Mouse (Mus musculus) adrenal gland, postnatal 14 days (tissue): ENCODE measurements around the gene Myh10. TPM values are rescaled to one million over a fixed set of nuclear protein-coding genes. Genes with fewer than 3 reads are reported as not detected.

Source experiments
- DNase-seq: peaks from one replicate; pipeline ENCODE4 v3.0.0; 2021; ENCODE audit warnings: mixed read lengths
- total RNA-seq: library from RNA; stranded (reverse); gene quantifications from 2 replicates; pipeline ENCODE4 v1.2.3, GENCODE M21; 2021

The Myh10 gene
- total RNA-seq, 1 experiment from 2014 or later, result 36.0 TPM

DNA sequence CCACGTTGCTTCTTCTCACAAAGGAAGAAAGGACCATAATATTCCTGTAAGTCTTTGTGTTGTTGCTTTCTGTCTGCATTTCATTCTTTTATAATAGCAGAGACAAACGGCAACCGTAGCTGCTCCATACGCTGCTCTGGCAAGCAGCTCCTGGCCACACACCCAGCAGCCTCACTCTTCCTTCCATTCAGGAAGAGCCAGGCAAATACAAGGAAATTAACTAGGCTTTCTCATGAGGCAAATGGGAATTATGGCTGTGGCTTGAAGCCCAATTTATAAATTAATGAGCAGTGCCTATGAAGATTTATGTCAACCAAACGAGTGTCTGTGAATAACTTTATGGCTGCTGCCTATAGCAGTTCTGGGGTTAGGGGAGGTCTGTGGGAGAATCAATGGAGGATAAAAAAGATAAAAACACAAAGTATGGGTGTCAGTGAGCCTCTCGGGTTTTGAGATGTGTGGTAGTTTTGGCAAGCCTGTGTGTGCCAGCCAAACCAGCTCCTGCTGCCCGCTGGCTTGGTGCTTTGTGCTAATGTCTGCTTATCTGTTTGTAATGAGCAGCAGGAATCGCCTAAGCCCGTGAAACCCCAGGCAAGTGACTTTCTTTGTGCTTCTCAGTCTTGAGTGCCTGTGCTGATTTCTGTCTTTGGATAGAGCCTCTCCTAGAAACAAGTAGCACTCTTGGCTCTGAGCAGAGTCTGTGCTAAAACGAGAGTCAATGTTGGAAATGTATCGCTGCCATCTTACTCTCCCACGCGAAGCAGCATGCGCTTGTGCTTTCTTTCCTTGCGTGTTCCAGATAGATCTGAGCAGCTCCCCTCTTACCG lies 54.2 kb downstream of the Myh10 start:
- no peak for DNase-seq

DNA sequence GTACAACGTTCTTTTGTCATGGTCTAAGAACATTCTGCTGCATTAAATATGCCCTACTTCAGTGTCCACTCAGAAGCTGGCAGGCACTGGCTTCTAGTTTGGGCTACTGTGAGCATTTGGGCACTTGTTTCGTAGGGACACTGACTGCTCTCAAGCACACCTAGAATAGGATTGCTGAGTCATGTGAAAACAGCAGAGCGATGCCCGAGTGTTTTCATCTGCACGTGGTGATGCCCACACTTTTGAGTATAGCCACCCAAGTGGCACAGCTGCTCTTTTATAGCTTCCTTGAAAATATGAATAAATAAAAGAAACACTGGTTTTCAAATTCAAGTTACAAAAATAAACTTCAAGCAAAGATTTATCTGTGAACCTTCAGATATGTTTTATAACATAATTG lies 56.8 kb downstream of the Myh10 start:
- no peak for DNase-seq

DNA sequence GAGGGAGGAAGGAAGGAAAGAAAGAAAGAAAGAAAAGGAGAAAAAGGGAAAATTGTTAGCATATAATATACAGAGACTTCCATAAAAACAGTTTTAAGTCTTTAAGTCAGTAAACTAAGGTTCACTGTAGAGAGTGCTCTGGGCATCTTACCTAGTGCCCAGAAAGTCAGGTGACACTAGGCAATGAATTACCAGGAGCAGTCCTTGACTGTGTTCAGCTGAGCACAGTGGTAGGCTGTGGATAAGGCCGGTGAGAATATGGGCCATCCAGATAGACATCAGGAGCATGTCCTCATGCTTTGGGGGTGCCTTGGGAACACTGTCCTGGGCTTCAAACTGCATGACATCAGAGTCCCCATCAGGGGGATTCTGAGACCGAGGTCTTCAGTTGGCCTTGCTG lies 58.8 kb downstream of the Myh10 start:
- DNase-seq, result no peak

DNA sequence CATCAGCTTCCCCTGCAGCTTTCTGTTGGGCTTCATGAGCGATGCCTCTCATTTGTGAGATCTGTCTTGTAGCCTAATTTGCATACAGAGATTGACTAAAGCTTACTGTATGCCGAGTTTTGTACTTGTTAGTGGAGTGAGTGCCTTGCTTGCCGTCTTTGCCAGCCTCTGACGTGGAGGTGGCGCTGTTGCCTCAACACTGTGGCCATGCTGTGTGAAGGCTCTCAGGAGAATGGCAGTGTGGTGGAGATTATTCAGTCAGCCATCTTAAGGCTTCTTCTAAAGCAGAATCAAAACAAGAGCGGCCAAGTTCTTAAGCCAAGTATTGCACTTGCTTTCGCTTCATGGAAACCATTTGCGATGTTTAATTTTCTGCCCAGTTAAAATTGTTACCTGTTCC lies 59.6 kb downstream of the Myh10 start:
- peak; percentile 40 for DNase-seq

DNA sequence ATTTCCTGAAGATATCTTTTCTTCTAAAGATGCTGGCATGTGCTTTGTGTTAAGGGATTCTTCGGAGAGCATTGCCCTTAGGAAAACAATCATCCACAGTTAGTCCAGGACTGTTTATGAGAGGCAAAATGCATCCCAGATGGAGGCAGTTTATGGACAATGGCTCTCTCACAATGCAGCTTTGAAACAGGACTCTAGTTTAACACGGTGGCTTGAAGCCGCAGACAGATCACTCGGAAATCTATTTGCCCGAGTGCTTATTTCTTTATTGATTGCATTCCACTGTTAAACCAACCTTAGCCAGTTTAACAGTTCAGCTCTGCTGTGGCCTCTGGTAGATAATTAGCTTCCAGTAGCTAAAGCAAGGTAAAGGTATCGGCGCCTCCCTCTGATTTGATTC lies 62.9 kb downstream of the Myh10 start:
- no peak for DNase-seq

DNA sequence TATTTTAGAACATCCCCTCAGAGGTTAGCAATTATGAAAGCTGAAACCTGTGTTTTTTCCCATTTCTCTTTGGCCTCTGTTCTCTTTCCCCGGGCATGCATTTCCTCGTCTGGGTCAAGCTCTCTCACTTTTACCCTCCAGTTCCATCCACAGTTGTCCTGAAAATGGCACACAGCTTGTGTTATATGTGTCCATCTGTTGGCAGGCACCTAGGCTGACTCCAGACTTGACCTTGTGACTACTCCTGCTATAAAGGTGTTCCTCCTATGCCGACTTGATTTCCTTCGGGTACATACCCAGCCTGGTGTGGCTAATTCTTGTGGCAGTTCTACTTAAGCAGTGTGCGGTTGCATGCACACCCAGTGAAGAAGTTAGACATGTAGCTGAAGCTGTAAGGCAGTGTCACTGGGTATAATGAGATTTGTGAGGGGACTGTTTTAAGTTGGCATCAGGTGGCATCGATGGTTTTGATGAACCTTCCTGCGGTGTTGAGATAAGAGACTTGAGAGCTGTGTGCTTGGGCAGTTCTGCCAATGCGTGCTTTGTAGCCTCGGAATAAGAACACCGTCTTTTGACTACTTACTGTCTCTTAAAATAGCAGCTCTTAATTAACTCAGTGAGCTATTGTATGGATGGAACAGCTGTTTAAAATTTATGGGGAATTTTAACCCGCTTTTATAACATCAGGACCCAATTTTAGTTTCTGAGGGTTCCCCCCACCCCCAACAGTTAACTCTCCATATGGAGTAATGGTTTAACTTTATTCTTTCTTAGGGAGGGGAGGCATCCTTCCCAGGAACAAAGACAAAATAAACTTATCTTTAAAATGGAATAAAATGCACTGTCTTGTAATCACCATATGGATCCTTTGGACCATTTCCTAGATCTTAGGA lies 65.3 kb downstream of the Myh10 start:
- DNase-seq, result no peak

DNA sequence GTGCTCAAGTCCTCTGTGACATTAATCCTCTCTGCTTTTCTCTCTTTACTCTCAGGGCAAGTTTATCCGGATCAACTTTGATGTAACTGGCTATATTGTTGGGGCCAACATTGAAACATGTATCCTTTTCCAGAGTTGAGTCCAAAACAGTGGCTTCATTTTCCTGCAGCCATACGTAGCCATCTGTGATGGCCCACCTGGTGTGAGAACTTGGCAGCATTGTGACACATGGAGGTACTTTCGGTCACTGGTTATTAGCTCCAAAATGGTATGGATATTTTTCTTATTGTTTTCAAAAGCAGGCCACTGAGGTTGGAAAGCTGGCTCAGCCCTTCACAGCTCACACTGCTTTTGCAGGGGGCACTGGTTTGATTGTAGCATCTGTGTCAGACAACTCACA lies 68.3 kb downstream of the Myh10 start:
- DNase-seq, result no peak

DNA sequence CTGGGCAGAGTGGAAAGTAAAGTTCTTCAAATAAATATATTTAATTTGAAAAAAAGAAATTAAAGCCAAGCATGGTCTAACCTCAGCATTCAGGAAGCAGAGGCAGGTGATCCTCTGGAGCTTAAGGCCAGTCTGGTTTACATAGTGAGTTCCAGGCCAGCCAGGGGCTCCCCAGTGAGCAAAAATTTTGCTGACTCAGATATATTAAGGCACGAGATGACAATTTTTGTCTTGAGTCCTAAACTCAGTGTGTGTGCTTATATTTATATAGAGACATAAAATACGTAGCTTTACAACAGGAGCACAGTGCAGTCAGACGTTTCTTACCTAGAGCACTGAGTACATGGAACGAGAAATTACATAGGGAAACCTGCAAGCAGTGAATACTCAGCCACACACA lies 69.8 kb downstream of the Myh10 start:
- no peak for DNase-seq

DNA sequence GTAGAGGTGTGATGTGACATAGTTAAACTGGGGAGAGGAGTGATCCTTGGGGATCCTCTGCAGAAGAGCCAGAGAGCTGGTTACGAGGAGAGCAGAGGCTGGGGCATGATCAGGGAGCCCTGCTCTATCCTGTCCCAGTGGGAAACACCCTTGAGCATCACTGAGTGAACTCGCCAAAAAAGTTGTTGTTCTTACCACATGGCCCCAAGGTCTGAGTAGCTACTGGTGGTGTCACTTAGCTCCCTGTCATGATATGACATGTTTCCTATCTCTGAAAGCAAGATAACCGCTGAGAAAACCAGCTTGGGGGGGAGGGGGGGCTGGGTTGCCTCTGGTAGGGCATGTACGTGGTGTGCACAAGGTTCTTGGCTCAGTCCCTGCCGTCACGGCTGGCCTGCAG lies 70.3 kb downstream of the Myh10 start:
- DNase-seq, result no peak

DNA sequence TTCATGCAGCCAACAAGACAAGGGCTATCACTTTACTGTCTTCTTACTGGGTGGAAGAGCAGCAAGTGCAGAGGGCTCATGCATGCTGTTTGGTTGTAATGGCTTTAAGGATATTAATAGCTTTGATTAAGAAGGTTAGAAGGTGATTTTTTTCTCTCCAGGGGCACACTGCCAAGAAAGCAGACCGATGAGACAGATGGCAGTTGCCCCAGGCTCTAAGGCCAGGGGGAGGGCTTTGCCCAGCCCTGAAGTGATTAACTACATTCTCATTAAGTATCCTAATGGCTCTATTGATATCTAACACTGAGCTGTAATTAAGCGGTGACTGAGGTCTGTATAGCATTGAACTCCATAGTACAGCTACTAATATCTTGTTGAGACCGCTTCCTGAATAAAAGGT lies 73.3 kb downstream of the Myh10 start:
- peak; percentile 39 for DNase-seq

DNA sequence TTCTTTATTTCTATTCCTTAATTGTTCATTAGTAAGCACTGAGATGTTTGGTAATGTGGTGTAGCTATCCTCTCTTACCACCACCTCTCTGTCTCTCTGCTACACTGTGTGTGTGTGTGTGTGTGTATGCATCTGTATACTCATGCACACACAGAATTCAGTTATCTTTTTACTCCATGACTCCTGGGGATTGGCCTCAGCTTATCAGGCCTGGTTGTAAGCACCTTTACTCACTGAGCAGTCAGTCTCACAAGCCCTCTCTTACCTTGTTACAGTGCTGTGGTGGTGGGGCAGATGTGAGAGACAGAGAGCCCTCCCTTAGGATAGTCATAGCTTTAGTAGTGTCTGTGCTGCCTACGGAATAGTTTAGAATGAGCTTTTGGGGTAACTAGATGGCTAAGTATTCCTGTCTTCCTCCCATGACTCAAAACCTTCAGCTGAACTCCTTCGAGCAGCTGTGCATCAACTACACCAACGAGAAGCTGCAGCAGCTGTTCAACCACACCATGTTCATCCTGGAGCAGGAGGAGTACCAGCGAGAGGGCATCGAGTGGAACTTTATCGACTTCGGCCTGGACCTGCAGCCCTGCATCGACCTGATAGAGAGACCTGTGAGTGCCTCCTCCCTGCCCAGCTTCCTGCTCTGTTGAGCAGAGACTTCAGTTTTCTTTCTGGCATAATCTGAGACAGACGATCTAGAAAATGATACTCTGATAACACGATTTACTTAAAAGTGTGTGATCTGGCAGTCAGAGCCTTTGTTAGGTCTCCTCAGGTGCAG lies 76.6 kb downstream of the Myh10 start:
- no peak for DNase-seq

DNA sequence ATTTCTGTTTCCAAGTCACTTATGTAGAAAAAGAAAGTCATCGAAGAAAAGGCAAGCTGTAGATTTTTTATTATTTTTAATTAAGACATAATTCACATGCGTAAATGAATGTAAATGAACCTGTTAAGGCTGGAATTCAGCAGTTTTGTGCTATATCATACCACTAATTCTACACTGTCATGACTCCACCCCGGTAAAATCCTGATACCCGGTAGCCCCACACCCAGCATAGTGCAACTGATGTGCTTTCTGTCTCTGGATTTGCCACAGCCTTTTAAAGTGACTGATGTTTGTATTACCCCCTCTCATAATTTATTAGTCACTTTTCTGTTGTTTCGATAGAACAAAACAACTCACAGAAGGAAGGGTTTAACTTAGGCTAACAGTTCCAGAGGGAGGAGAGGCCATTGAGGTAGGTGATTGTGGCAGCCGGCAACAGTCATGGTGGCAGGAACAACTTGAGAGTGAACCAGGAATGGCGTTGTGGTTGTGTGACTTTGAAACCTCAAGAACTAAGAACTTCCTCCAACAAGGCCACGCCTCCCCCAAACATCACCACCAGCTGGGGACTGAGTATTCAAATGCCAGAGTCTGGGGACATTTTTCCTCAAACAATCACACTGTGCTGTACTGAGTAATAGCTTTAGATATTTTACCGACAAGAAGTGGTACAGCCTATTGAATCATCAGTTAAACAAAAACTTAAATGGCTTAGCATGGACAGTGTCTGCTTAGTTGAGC lies 78.6 kb downstream of the Myh10 start:
- DNase-seq, result no peak

DNA sequence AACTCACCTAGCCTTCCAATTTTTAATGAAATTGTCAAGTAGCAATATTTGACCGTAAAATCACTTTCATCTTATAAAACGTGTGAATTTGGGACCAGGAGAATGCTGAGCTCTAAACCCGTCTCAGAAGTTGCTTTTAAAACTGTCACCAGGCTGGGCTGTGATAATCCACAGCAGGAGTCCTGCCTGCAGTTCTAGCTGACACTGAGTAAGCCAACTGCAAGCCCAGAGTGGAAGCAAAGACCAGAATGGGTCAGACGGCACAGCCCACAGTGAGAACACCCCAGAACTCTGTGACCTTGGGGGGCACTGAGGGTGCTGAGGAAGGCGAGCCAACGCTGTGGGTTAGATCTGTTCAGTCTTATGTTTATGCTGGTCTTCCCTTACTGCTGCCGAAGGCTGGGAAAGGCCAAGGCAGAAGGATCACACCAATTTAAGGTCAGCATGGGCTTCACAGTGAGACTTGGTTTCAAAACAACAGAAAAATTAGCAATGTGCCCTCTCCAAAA lies 84.8 kb downstream of the Myh10 start:
- DNase-seq, result no peak

DNA sequence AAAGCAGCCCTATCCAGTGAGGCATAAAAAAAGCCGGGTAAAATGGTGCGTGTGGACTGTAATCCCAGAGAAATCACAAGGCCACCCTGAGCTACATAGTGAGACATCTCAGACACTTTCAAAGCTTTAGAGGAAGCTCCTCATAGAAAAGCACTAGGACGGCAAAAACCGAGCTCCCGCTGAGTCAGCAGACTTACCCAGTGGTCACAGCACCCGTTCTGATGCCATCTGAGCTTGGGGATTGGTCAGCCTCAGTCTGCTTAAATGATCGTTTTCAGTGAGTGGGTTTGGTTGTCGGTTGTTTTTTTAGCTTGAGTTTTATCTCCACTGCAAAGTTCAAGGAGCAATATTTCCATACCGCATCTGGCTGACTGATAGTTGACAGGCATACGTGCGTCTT lies 86.6 kb downstream of the Myh10 start:
- DNase-seq, result peak; percentile 26

DNA sequence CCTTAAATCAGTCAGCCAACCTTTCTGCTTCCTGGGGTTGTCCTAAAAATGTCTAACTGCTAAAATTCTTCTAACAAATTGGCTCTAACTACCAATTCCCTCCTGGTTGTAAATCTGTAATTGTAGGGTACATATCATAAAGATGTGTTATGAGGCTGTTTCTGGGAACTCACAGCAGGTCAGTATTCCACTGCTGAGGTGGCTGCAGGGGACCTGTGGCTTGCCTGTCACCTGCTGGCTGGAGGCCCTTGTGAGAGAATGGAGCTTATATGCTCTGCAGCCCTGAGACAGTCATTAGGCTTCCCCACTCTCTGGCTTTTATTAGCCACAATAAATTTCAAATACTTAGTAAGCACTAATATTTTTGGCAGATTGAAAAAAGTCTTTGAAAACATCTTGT lies 87.5 kb downstream of the Myh10 start:
- no peak for DNase-seq

DNA sequence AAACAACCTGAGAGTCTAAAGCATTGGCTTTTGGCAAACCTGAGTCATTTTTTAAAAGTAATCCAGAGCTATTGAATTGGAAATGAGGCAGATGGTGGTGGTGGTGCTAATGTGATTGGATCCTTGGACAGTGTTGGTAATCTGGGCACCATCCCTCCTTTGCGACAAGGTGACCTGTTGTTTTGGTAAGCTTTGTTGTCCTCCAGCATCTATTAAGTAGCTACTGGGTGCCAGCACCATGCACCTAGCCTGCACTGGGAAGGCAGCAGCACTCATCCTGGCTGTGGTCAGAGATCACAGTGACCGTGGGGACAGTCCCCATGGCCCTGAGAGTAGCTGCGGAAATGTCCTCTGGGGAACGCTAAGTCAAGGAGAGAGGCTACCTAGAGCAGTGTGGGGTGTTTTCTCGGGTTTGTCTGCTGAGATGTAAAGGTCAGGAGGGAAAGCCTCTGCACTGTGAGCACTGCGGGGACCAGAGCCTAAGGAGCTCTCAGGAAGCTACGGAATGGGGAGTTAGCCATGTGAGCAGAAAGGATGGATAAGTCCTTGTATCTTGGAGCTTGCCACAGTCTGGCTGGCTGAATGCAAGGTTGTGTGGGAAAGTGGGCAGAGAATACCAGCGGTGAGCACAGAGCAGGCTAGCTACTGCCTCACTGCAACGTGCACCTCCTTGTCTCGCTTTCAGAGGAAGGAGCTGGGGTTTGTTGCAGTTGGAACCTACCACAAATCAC lies 88.5 kb downstream of the Myh10 start:
- DNase-seq, result no peak

DNA sequence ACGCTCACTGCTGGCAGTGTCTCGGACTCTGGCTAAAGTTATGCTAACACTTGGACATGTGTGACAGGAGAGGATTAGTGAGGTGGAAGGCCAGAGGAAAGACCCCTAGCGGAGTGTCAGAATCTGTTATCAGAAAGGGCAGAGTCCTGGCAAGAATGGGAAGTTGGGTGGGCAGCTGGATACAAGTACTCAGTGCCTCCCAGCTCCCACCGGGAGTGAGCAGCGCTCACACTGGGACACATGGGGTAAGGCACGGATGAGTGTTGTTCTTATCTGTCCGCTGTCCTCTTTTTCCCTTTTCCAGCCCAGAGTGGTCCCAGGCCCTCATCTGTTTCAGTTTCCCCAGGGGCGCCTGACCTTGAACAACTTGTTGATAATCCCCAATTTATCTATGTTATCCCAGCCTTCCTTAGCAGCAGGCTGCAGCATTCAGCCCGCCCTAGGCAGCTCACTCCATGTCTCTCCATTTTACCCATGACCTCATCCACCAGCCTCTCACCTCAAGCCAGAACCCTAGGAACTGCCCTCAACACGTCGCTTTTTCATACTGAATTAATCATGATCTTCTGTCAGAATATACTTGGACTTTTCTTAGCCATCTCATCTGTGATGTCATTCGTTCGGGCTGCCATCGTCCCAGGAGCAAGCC lies 89.2 kb downstream of the Myh10 start:
- DNase-seq, result no peak

DNA sequence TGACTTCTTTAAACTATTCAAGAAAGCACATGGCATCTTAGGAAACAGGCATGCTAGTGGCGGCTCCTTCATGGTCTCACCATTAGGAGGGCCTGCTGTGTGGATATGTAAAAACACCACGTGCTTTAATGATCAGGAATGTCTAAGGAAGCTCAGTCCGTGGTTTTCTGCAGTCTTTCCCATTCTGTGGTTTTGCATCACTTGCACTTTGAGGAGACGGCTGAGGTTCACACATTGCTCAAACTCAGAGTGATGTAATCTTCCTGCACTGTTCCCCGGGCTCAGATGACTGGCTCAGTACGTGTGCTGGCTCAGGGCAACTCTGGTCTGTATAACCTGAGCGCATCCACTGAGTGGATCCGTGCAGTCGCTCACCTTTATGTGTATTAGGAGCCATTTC lies 91.0 kb downstream of the Myh10 start:
- DNase-seq, result no peak

DNA sequence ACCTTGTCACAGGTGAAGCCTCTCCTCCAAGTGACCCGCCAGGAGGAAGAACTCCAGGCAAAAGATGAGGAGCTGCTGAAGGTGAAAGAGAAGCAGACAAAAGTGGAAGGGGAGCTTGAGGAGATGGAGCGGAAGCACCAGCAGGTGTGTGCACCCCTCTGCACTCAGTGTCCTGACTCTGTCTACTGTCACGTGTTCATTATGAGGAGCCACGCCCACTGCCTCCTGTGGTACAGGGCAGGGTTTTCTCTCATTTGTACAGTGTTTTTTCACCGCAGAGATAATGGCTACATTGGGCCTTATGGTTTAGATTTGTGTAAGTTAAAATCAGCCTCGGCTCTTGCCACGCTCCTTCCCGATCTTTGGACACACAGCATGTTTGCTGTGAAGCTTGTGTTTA lies 94.5 kb downstream of the Myh10 start:
- no peak for DNase-seq

DNA sequence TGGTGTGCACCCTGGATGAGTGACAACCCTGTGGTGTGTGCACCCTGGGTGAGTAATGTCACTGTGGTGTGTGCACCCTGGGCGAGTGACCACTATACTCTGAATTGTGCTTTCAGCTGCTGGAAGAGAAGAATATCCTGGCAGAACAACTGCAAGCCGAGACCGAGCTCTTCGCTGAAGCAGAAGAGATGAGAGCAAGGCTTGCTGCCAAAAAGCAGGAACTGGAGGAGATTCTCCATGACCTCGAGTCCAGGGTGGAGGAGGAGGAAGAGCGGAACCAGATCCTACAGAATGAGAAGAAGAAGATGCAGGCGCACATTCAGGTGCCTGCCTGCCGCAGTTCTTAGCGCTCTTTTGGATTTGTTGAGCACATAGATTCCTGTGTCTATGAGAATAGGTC lies 95.9 kb downstream of the Myh10 start:
- no peak for DNase-seq

DNA sequence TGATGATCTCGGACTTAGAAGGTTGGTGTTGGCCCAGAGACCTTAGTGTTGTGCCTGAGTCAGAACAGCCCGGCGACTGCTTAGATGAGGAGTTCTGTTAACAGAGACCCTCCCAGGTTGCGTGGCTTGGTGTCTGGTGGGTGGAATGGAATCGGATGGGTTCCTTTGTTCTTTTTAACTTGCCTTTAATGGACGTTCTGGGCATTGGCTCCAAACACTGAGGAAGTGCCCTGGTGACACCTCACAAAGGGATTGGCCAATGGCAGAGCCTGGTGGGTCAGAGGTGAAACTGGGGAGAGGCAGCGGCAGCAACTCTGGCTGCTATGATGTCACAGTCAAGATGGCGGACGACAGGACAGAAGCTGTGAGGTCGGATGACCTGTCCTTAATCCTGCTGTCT lies 99.4 kb downstream of the Myh10 start:
- DNase-seq, result no peak
